Mouse (Mus musculus): ENCODE data around the gene Ttc30a1. TPM values are rescaled to one million over a fixed set of nuclear protein-coding genes. Genes with fewer than 3 reads are reported as not detected.
"Not testable (repeated sequence)": the region's sequence is repeated elsewhere in the genome, so short reads cannot be mapped to it uniquely, and the experiment has no call there.

The Ttc30a1 gene
- polyA plus RNA-seq, 1 experiment: 1.4 TPM

DNA sequence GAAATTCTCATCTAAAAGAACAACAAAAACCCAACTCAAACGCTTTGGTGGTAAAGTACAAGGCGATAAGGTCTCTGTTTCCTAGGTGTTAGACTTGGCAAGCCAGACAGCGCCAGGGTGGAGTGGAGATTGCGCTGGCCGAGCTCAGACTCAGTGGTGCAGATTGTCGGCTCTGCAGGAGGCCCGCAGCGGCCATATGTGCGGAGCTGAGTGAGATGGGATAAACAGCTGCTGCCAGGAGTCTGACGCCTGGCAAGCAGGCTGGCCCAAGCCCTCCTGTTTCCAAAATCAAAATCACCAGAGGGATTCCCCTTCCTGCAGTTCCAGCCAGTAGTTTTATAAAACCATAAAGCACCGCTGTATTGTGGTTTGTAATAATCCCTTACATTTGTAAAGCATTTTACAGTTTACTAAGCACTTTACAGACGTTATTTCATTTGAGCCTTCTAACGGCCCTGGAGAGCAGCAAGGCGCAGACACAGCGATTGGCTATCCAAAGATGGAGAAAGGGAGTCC, 21.9 kb downstream of the Ttc30a1 start:
- no peak for TF ChIP-seq POLR2A (IDR thresholded peaks at IDR 0.05; ENCODE audit: low read depth, low read length)
- TF ChIP-seq CTCF (IDR thresholded peaks at IDR 0.05; ENCODE audit: extremely low read depth, insufficient read depth, insufficient read length, insufficient replicate concordance): no peak
- no peak overlapping the region for H3K4me3 ChIP-seq (ENCODE audit: extremely low read depth, insufficient read depth, insufficient read length)
- DNase-seq (ENCODE audit: low read depth in 1 of 2, low spot score in 2 of 2): no peak
- WGBS: 82% methylated on average over 15 of the region's 15 CpGs
- H3K36me3 ChIP-seq (ENCODE audit: control insufficient read depth, insufficient read depth, low read length): no peaks in the 10 kb centered on the region
- no peaks in the 10 kb centered on the region for H3K27me3 ChIP-seq (ENCODE audit: control insufficient read depth, insufficient read depth, low read length)
- H3K4me1 ChIP-seq (ENCODE audit: control insufficient read depth, insufficient read depth, insufficient read length): peaks cover 3% of the 10 kb centered on the region; the same call in 1 of the 2 replicates
- H3K27ac ChIP-seq (ENCODE audit: insufficient read depth, low read length): peak overlapping the region; percentile 68

GRCm38 (mm10) chr2:75959183-75959849, 22.5 kb downstream of the Ttc30a1 start:
- H3K4me3 ChIP-seq (ENCODE audit: extremely low read depth, insufficient read depth, insufficient read length): no peak overlapping the region
- H3K4me1 ChIP-seq (ENCODE audit: control insufficient read depth, insufficient read depth, insufficient read length): no peaks in the 10 kb centered on the region; the same call in 1 of the 2 replicates
- H3K27ac ChIP-seq (ENCODE audit: insufficient read depth, low read length): peak overlapping the region; percentile 47; the same call in 1 of the 2 replicates
- H3K27me3 ChIP-seq (ENCODE audit: control insufficient read depth, insufficient read depth, low read length): no peaks in the 10 kb centered on the region
- TF ChIP-seq CTCF (IDR thresholded peaks at IDR 0.05; ENCODE audit: extremely low read depth, insufficient read depth, insufficient read length, insufficient replicate concordance) (no peak), POLR2A (IDR thresholded peaks at IDR 0.05; ENCODE audit: low read depth, low read length) (no peak)
- WGBS: 68% methylated on average over 18 of the region's 18 CpGs
- no peaks in the 10 kb centered on the region for H3K36me3 ChIP-seq (ENCODE audit: control insufficient read depth, insufficient read depth, low read length)
- no peak for DNase-seq (ENCODE audit: low read depth in 1 of 2, low spot score in 2 of 2)

GRCm38 (mm10) chr2:75955709-75956108, 26.1 kb downstream of the Ttc30a1 start:
- Histone ChIP-seq H3K4me1 (ENCODE audit: control insufficient read depth, insufficient read depth, insufficient read length) (no peaks in the 10 kb centered on the region; the same call in 1 of the 2 replicates), H3K4me3 (ENCODE audit: extremely low read depth, insufficient read depth, insufficient read length) (no peak overlapping the region), H3K27ac (ENCODE audit: insufficient read depth, low read length) (no peak overlapping the region), H3K36me3 (ENCODE audit: control insufficient read depth, insufficient read depth, low read length) (no peaks in the 10 kb centered on the region), H3K27me3 (ENCODE audit: control insufficient read depth, insufficient read depth, low read length) (no peaks in the 10 kb centered on the region)
- 82% methylated on average over 14 of the region's 14 CpGs for WGBS
- no peak for DNase-seq (ENCODE audit: low read depth in 1 of 2, low spot score in 2 of 2)
- TF ChIP-seq POLR2A (IDR thresholded peaks at IDR 0.05; ENCODE audit: low read depth, low read length) (no peak), CTCF (IDR thresholded peaks at IDR 0.05; ENCODE audit: extremely low read depth, insufficient read depth, insufficient read length, insufficient replicate concordance) (no peak)

DNA sequence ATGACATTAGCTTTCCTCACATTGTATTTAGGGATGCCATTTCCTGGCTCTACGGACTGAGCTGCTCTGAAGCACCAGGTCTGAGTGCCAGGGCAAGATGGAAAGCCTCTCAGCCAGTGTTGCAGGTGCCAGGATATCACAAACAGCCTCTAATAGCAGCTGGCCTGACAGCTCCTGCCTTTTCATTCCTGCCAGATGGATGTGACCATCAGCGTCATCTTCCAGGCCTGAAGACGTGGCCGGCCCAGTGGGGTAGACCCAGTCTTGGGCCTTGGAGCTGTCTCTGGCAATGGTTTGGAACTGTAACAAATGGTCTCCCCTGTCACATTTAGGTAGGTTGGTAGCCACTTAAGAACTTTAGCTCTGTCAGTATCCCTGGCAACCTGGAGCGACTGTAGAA, 28.4 kb downstream of the Ttc30a1 start:
- H3K27me3 ChIP-seq (ENCODE audit: control insufficient read depth, insufficient read depth, low read length): no peaks in the 10 kb centered on the region
- H3K4me3 ChIP-seq (ENCODE audit: extremely low read depth, insufficient read depth, insufficient read length): no peak overlapping the region
- TF ChIP-seq CTCF (IDR thresholded peaks at IDR 0.05; ENCODE audit: extremely low read depth, insufficient read depth, insufficient read length, insufficient replicate concordance): no peak
- no peak for TF ChIP-seq POLR2A (IDR thresholded peaks at IDR 0.05; ENCODE audit: low read depth, low read length)
- no peaks in the 10 kb centered on the region for H3K36me3 ChIP-seq (ENCODE audit: control insufficient read depth, insufficient read depth, low read length)
- H3K27ac ChIP-seq (ENCODE audit: insufficient read depth, low read length): no peak overlapping the region
- no peak for DNase-seq (ENCODE audit: low read depth in 1 of 2, low spot score in 2 of 2)
- WGBS: 92% methylated on average over 5 of the region's 5 CpGs
- no peaks in the 10 kb centered on the region for H3K4me1 ChIP-seq (ENCODE audit: control insufficient read depth, insufficient read depth, insufficient read length)

GRCm38 (mm10) chr2:75950685-75951084, 31.1 kb downstream of the Ttc30a1 start:
- no peaks in the 10 kb centered on the region for H3K36me3 ChIP-seq (ENCODE audit: control insufficient read depth, insufficient read depth, low read length)
- 89% methylated on average over 8 of the region's 8 CpGs for WGBS
- no peaks in the 10 kb centered on the region for H3K27me3 ChIP-seq (ENCODE audit: control insufficient read depth, insufficient read depth, low read length)
- DNase-seq (ENCODE audit: low read depth in 1 of 2, low spot score in 2 of 2): no peak
- H3K4me1 ChIP-seq (ENCODE audit: control insufficient read depth, insufficient read depth, insufficient read length): no peaks in the 10 kb centered on the region
- TF ChIP-seq POLR2A (IDR thresholded peaks at IDR 0.05; ENCODE audit: low read depth, low read length) (no peak), CTCF (IDR thresholded peaks at IDR 0.05; ENCODE audit: extremely low read depth, insufficient read depth, insufficient read length, insufficient replicate concordance) (no peak)
- H3K4me3 ChIP-seq (ENCODE audit: extremely low read depth, insufficient read depth, insufficient read length): no peak overlapping the region
- no peak overlapping the region for H3K27ac ChIP-seq (ENCODE audit: insufficient read depth, low read length)

DNA sequence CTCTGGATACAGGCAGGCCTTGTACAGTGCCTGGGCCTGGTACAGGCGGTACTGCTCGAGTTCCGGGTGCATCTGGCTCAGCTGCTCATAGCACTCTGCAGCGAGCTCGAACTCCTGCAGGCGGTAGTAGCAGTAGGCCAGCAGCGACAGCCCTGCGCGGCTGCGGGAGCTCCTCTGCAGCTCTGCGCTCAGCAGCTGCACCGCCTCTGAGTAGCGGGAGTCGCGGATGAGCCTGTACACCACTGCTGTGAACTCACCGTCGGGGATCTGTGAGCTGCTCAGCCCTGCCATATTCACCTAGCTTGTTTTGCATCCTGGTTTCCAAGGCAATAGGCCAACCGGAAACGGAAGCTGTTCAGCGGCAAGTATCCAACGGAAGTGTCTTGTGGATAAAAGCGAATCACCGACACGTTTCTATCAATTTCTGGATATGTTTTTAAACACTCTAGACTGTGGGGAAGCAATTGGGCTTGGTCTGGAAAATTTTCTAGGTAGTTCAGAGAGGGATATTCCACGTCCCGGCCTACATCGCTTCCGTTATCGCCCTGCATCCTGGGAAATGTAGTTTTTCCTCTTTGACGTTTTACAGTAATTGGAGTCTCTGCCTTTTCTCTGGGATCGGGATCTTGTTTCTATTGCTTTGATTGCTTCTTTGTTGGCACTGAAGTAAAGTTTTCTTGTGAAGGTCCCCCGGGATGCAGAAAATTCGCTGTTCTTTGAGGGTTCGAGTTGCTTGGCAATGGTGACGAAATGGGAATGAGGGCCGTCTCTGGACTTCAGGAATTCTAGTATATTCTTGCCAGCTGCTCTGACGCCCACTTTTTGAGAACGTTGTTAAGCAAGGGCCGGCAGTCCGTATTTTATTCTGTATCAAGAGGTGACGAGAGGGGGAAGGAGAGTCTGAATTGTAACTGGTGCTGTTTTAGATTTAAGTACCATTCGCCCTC, 43.4 kb downstream of the Ttc30a1 start, which contains the start of gene Ttc30b:
TSS of gene Ttc30b (minus strand) at position 469 of the 947 bp plus-strand sequence.
- H3K4me1 ChIP-seq (ENCODE audit: control insufficient read depth, insufficient read depth, insufficient read length): no peaks in the 10 kb centered on the region
- 7% methylated on average over 41 of the region's 42 CpGs for WGBS
- H3K27ac ChIP-seq (ENCODE audit: insufficient read depth, low read length): 0 out of 2 replicates have a peak within 1 kb of the TSS, but pooled peaks have one; percentile 30
- peak within 1 kb of the TSS; percentile 63 for H3K4me3 ChIP-seq (ENCODE audit: extremely low read depth, insufficient read depth, insufficient read length)
- H3K36me3 ChIP-seq (ENCODE audit: control insufficient read depth, insufficient read depth, low read length): no peaks in the 10 kb centered on the region
- H3K27me3 ChIP-seq (ENCODE audit: control insufficient read depth, insufficient read depth, low read length): no peaks in the 10 kb centered on the region
- no peak for TF ChIP-seq POLR2A (IDR thresholded peaks at IDR 0.05; ENCODE audit: low read depth, low read length)
- TF ChIP-seq CTCF (IDR thresholded peaks at IDR 0.05; ENCODE audit: extremely low read depth, insufficient read depth, insufficient read length, insufficient replicate concordance): no peak
- peak; percentile 56 to 81 for DNase-seq (ENCODE audit: low read depth in 1 of 2, low spot score in 2 of 2)

DNA sequence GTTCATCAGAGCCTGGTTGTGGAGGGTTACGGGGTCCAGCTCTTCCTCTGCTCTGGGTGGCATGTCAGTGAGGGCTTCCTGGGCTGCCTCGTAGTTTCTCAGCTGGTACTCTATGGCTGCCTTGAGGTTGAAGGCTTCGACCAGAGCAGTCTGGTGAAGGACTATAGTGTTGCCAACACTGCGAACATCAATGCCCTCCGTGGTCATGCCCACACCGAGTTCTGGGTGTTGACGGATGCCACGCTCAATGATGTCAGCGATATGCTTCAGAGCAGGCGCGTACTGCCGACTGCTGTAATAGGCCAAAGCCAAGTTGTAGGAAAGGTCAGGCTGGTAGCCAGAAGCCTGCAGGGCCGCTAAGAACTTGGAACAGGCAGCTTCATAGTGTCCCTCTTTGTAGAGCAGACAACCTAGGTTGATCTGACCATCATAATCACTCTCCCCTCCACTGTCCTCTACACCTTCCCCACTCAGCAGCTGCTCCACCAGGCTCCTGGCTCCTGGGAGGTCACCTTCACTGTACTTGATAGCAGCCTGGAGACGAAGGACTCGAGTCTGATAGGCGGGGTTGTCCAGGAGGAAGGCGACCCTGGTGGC, 44.1 kb downstream of the Ttc30a1 start:
- DNase-seq (ENCODE audit: low read depth in 1 of 2, low spot score in 2 of 2); H3K4me1 ChIP-seq (ENCODE audit: control insufficient read depth, insufficient read depth, insufficient read length); H3K4me3 ChIP-seq (ENCODE audit: extremely low read depth, insufficient read depth, insufficient read length); H3K36me3 ChIP-seq (ENCODE audit: control insufficient read depth, insufficient read depth, low read length); H3K27ac ChIP-seq (ENCODE audit: insufficient read depth, low read length); H3K27me3 ChIP-seq (ENCODE audit: control insufficient read depth, insufficient read depth, low read length): not testable (repeated sequence)
- 82% methylated on average over 17 of the region's 17 CpGs for WGBS

- not testable (repeated sequence) for DNase-seq (ENCODE audit: low read depth in 1 of 2, low spot score in 2 of 2); H3K27ac ChIP-seq (ENCODE audit: insufficient read depth, low read length); H3K36me3 ChIP-seq (ENCODE audit: control insufficient read depth, insufficient read depth, low read length); H3K27me3 ChIP-seq (ENCODE audit: control insufficient read depth, insufficient read depth, low read length); H3K4me3 ChIP-seq (ENCODE audit: extremely low read depth, insufficient read depth, insufficient read length); H3K4me1 ChIP-seq (ENCODE audit: control insufficient read depth, insufficient read depth, insufficient read length)
- 96% methylated on average over 2 of the region's 2 CpGs for WGBS
Observed at GRCm38 (mm10) chr2:75936685-75937084, 45.1 kb downstream of the Ttc30a1 start.
